Mouse (Mus musculus) left cerebral cortex, postnatal 36 days (tissue): ENCODE results near the gene Slc36a4. TPM values are rescaled to one million over a fixed set of nuclear protein-coding genes. Genes with fewer than 3 reads are reported as not detected.

Experiments
- DNase-seq, 2 experiments: peaks; one replicate each; pipeline ENCODE4 v3.0.0; 2021 to 2022; ENCODE audit warnings: low spot score in 2 of 2, mixed read lengths in 1 of 2
- intact Hi-C: fragments of 180-260 bp; cut with DNase I; formaldehyde crosslinking; loops from one replicate; pipeline ENCODE4 v1.15.1; 2025
- total RNA-seq, 2 experiments: library from RNA; stranded (reverse); gene quantifications; 2 replicates each; pipeline ENCODE4 v1.2.3; 2021

Slc36a4 gene
- total RNA-seq, 2 experiments from 2014 or later, result 40.7 to 47.6 TPM

DNA sequence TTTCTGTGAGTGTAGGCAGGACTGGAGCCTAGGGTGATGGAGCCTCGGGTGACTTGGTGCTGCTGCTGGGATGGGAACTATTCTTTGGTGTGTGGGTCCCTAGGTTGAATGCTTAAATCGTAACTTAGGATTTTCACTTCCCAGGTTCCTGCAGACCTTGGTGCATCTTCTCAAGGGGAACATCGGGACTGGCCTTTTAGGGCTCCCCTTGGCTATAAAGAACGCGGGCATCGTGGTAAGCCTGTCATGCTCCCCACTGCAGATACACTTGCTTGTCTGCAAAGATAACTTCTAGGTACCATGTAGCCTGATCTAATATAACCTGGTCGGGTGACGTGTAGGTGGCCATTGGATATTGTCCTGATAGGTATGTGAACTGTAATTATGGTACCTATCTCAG lies 11.0 kb downstream of the Slc36a4 start:
- no peak for DNase-seq
- intact Hi-C loops, result no loop called here

DNA sequence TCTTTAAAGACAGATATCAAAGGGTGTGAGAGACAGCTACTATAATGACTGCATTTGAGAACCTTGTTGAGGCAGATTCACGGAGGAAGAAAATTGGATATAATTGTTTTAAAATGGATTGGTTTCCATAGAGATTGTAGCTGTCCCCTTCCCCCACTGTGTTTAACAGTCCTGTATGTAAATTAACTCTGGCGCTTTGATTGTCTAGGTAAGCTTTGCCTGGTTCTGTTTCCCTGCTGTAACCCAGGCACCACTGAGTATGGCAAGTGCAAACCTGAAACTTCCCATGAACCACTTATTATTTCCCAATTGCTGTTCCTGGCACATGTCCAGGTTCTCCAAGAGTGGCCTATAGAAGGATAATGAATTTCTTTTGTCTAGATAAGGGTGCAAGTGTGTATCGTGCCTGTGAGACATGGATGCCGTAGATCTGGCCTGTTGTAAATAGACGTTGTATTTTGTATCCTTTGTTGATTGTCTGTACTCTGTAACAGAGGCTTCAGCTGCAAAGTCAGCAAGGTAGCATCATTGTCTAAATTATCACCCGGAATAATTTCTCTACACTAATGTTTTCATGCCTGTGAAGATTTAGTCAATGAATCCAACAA lies 11.8 kb downstream of the Slc36a4 start:
- intact Hi-C loops, result no loop called here
- DNase-seq, result no peak

DNA sequence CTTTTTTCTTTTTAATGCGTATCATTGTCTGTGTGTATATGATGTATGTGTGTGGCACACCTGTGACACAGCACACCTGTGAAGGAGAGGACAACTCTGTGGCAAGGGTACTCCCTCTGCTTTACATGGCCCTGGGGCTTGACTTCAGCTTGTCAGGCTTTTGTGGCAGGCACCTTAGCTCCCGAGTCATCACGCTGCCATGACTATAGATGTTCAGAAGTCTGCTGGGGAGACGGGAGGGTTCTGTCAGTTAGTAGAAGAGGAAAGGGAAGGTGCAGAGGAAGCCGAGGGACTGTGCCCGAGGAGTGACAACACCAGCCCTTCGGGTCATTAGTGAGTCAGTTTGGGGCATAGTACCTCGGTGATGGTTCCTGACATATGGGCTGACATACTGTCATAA lies 13.0 kb downstream of the Slc36a4 start:
- DNase-seq, result no peak

DNA sequence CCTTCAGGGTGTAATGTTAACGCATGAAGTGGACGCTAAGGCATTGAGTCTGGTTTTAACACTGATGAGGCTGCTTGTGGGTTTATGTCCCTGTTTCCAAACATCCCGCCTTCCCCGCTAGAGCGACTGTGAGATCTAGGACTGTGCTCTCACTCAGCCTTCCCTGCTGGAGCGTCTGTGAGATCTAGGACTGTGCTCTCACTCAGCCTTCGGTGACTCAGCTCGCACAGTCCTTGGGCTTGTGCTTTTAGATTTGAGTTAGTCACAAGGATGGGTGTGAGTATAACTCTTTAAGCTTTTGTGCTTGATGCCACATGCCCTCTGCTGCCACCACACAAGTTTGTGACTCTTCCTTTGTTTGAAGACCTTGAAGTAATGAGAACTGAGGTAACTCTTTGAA lies 17.6 kb downstream of the Slc36a4 start:
- intact Hi-C loops, result no loop called here

More for the DNA sequence above, 13.0 kb downstream of the Slc36a4 start:
- intact Hi-C loops, result no loop called here

DNA sequence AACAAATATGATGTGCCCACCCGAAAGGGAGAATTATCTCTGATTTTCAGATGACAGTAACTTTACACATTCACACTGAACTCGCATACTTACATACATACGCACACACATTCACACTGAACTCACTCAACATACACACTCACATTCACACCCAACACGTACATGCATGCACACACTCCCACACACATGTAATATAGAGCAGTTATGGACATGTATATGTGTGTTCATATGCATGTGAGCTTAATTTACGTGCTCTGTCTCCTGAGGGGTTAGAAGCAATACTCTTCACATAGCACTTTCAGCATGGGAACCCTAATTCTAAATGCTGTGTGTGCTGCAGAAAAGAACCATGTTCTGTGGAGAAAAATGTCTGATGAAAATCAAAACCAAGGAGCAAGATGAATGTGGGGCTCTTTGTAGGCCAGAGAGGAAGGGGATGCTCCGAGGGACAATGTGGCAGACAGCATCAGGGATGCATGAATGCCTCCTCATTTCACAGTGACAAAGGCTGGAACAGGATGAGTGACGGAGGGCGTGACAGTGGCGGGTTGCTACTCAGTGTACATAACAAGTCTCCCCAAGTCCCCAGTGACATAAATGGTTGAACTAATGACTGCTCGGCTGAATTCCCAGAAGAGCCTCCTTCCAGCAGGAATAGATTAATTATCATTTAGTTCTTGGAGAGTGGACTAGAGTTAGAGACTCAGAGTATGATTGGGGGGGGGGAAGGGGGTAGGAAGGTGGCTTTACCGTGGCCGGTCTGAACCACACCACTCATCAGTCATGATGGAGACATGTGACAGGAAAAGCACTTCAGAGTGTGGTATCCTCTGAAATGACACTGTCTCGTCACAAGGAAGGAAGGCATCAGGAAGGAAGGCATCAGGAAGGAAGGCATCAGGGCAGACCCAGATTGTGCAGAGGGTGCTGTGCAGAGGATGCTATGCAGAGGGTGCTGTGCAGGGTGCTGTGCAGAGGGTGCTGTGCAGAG lies 22.5 kb downstream of the Slc36a4 start:
- DNase-seq, result no peak
- intact Hi-C loops, result no loop called here

More for the DNA sequence above, 17.6 kb downstream of the Slc36a4 start:
- DNase-seq, result no peak

DNA sequence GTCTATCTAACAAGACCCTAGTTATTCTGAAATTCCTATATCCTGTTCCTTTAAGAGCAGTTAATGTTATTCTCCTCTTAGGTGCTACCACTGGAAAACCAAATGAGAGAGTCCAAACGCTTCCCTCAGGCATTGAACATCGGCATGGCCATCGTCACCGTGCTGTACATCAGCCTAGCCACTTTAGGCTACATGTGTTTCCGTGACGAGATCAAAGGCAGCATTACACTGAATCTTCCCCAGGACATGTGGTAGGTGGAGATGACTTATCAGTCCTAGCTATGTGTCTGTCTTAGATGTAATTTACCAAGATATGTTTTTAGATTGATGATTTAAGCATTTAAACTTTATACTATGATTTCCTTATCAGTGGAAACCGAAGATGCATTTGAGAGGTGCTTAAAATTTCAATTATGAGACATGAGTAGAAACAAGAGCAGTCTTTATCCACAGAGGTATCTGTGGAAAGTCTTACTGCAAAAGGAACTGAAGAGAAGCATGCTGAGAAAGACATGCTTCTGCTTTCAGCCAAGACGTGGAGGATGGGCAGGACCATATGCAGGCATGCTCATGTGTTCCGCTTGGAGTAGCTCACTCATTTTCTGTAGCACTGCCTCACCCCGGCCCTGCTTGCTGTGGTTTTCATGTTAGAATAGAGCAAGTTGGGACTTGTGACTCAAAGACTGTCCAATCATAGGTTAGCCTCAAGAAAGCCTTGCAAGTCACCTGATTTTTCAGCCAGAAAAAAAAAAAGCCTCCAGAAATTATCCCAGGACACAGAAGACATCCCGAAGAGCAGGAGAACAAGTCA lies 24.7 kb downstream of the Slc36a4 start:
- intact Hi-C loops, result no loop called here
- DNase-seq, result no peak

DNA sequence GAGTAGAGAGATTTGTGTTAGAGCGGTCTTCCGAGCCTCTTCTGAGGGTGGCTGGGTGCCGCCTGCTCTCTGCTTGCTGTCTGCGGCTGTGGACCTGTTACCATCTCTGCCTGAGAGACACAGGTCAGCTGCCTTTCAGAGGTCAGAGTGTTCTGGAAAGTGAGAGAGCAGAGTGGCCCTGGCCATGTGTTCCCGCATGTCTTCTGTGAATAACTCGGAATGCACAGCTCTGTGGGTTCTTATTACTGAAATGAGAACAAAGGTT lies 25.3 kb downstream of the Slc36a4 start:
- intact Hi-C loops, result no loop called here

DNA sequence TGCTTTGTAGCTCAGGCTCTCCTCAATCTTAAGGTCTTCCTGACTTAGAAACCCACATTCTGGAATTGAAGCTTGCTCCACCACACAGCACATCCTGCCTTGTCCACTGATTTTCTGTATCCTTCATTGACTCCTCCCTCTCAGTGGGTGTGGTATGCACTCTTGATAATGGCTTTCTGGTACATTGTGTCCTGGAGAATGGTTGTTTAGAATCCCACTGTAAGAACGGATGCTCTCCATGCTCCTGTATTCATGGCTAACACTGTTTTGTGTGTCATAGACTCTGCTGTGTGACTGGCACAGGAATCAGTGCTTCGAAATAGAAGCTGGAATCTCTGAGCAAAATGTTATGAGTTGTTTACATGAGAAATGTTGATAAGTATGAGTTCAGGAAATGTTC lies 28.0 kb downstream of the Slc36a4 start:
- no peak for DNase-seq
- intact Hi-C loops, result no loop called here

More for the DNA sequence above, 25.3 kb downstream of the Slc36a4 start:
- DNase-seq, result no peak

DNA sequence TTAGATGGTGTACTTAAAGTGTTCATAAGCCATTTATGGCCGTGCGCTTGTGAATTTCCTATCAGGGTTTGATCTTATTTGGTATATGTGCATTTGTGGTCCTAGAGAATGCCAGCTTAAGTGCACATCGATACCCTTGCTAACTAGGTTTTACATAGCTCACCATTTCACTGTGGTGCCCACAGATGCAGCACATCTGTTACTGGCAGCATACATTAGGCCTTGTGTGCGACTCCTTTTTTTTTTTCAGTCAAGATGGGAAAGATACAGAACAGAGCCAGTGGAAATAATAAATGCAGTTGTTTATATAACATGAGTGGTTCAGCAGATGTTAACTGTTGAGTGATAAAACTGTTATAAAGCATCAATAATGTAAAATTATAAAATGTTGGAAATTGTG lies 31.9 kb downstream of the Slc36a4 start:
- intact Hi-C loops, result no loop called here
- DNase-seq, result no peak

DNA sequence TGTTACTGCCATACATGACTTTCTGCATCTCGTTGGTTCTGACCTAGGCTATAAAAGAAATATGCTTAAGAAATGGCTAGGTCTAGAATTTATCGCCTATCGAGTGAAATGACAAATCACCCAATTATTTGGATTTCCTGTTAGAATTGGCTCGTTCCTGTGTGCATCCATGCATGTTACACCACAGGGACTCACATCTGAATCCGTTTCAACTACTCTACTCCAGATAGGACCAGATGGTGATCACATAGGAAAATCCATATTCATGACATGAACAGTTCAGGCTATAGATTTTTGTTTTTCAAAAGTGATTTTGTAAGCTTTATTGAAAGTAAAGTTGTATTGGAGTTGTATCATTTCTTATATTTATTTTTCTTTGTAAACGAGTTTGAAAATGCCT lies 32.4 kb downstream of the Slc36a4 start:
- intact Hi-C loops, result no loop called here
- DNase-seq, result no peak

DNA sequence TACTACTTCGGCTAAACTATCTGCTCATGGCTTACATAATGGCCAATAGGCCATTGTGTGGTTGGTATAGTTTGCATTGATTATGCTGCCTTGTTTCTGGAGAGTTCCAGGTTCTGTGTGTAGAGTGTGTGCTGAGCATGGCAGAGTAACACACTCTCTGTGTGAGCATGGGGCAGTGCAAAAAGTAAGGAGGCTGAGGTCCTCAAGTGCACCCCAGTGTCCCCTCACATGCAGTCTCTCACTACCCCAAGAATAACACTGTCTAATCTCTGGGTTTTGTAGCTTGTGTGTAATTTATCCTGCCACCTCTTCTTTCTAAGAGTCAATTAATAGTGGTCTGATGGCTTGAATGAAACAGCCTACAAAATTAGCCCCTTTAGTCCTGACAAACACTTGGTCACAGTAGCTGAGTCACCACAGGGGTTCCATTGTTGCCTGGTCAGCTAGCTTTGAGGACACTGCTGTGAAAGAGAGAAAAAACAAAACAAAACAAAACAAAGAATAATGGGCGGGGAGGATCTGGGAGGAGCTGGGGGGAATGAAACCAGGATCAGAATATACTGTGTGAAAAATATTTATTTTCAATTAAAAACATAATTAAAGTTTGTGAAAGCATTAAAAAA lies 36.6 kb downstream of the Slc36a4 start:
- intact Hi-C loops, result no loop called here
- no peak for DNase-seq

DNA sequence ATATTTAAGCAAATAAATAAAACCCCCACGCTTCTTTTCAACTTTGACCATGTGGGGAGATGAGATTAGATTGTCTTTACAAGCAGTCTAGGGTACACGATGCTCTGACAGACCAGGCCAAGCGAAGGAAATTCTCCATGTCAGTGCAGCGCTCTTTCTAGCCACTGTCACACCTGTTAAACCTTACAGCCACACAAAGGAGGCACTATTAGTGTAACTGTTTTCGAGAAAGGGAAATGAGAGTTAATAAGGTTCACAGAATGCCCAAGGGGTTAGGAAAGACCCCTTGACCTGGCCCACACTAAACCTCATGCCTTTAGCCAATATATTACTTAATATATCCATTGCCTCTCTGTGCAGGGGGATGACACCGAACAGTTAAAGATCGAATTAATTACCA lies 37.1 kb downstream of the Slc36a4 start:
- intact Hi-C loops, result no loop called here
- DNase-seq, result no peak

DNA sequence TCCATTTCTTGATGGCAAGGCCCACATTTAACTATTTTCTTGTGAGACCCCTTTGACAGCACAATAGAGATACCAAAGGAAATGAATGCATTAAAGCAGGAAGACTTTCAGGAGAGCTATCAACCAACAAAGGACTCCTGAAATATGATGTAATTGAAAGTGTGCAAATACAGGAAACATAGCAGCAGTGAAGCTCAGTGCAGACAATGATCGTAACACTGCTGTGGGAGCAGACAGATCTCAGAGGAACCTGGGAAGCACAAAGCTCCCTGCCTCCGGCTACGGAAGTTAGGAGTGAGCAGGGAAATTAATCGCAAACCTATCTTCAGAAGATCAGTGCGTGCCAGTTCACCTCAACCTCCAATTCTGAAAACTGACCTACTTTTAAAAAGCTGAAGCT lies 38.8 kb downstream of the Slc36a4 start:
- DNase-seq, result no peak
- intact Hi-C loops, result no loop called here

DNA sequence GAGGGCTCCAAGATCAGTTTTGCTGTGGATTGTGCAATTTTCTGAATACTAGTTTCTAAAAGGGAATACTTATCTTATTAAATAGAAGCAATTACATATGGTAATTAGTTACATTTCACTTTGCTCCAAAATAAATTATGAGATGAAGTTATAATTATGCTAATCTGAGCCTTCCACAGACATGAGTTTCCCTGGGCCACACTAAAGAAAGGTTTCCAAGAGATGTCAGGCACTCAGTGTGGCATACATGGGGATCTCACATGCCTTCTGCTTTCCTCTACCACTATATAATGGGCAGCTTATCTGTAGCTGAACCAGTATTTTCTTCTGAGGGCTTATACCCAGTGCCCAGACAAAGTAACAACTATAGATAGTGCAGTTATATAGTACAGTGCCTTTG lies 49.8 kb downstream of the Slc36a4 start:
- no peak for DNase-seq
- intact Hi-C loops, result no loop called here

DNA sequence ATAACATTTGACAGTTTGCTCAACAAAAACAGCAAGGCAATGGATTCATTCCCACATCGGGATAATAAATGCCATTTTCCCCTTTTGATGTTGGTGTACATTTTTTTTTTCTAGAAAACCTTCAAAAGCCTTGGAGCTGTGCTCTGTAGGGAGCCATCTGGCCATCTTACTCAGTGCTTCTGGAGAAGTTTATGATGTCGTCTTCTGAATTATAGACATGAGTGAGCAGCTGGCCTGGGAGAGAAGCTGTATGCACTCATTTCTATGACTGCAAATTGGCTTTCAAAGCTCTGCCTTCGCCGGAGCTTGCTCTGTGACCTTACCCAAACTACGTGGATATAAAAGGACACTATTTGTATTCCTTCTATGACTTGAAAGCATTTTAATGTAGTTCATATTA lies 56.8 kb downstream of the Slc36a4 start:
- intact Hi-C loops, result no loop called here
- DNase-seq, result no peak

DNA sequence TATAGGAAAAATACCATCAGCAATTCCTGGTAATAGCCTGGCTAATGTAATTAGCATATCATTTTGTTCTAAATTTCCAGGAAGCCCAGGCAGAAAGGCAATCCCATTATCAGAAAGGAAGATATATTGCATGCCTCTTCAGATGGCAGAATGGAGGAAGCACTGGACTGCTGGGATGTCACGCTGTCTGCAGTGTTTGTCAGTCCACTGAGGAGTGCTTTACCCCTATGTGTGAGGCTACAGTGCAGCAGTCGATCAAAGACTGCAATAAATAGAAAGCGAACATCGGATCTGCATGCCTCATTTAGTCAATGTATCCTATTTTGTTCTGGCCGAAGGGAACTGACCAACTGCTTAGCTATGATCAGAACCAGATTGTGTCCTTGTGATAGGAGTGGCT lies 57.3 kb downstream of the Slc36a4 start:
- intact Hi-C loops, result no loop called here
- no peak for DNase-seq

DNA sequence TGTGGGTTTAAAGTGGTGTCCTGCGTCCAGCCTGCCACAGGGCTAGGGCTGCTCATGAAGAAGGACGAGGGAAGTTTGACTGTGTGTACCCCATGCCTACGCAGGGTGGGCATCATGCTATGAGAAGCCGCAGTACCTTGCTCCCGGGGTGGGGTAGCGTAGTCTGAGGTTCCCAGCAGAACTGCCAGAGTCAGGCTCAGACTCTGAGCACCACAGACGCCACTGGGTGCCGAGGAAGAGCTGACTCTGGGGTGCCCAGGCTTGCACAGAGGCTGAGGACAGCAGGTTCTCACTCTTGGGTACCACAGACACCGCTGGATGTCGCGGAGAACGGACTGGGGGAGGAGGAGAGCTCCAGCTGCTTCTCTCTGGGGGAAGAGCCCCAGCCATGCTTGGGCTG lies 63.2 kb downstream of the Slc36a4 start:
- DNase-seq, result no peak
- intact Hi-C loops, result no loop called here

DNA sequence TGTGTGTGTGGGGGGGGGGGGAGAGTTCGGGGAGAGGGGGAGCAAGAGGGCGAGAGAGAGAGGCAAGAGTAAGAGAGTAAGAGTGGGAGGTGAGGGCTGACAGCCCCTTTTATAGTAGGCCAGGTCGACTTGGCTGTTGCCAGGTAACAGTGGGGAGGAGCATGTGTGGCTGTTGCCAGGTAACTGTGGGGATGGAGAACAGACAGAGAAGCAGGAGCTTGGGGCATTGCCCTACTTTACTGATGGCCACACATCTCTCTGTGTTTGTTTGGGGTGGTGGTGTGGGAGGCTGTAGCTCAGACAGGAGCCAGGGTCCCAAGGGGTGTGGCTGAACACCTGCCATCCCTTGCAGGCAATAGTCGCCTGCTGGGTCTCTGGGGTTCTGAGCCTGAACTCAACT lies 63.9 kb downstream of the Slc36a4 start:
- intact Hi-C loops, result no loop called here
- DNase-seq, result no peak

DNA sequence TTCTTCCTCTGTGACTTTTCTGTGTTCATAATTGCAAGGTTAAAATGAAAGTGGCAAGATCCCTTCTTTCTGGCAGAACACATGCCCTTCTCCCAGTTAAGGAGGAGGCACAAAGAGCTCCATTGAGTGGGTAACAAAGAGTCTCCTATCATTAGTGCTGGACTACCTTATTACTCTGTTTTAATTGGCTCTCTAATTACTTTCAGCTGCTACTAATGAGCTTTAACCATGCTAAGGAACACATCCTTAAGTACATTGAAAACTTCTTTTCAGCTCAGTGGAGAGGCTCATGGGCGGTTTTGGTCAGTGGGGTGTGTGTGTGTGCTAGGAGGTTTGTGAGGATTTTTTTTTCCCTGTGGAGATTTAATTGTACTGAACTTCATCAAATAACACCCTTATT lies 65.4 kb downstream of the Slc36a4 start:
- intact Hi-C loops, result no loop called here
- no peak for DNase-seq

DNA sequence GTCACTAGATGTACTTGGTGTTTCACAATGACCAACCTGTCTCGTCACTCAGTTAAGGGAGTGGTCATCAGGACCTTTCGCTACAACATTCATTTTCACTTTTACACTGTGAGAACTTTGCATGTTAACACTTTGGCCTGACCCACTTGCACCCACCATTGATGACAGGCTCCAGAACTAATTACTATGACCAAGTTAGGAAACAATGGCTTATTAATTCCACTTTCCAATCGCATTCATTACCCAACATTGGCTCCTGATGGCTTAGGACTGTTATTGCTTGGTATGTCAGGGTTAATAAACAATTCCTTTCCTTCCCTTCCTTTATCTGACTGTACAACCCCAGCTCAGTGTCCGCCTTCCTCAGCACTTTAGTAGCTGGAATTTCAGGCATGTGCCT lies 72.4 kb downstream of the Slc36a4 start:
- DNase-seq, result no peak

More for the DNA sequence above, 72.4 kb downstream of the Slc36a4 start:
- intact Hi-C loops, result no loop called here
